Mouse (Mus musculus): ENCODE data around the gene Smc1b. TPM values are rescaled to one million over a fixed set of nuclear protein-coding genes. Genes with fewer than 3 reads are reported as not detected.
"Not testable (repeated sequence)": the region's sequence is repeated elsewhere in the genome, so short reads cannot be mapped to it uniquely, and the experiment has no call there.

Smc1b gene
- polyA plus RNA-seq, 1 experiment from 2014 or later: 0.24 TPM

GRCm38 (mm10) chr15:85037343-85037690 is 94.4 kb downstream of the Smc1b start:
- no peaks in the 10 kb centered on the region for H3K9me3 ChIP-seq

GRCm38 (mm10) chr15:85036566-85037342 is 95.0 kb downstream of the Smc1b start:
- Histone ChIP-seq H3K9ac (peak overlapping the region; percentile 81), H3K27me3 (peaks cover 44% of the 10 kb centered on the region), H3K9me3 (no peaks in the 10 kb centered on the region), H3K4me3 (replicated peaks) (peak overlapping the region; percentile 64), H3K36me3 (replicated peaks) (no peaks in the 10 kb centered on the region), H3K27ac (peak overlapping the region; percentile 25; the same call in 1 of the 2 replicates), H3K4me1 (peaks cover 21% of the 10 kb centered on the region), H3K4me2 (peak overlapping the region; percentile 69)
- under 1% methylated on average over 70 of the region's 75 CpGs for WGBS
- peak; percentile 96 for ATAC-seq (ENCODE audit: low FRiP score)

More at GRCm38 (mm10) chr15:85037343-85037690, 94.4 kb downstream of the Smc1b start:
- H3K9ac ChIP-seq: peak overlapping the region; percentile 81
- H3K4me3 ChIP-seq (replicated peaks): peak overlapping the region; percentile 64
- no peak overlapping the region for H3K27ac ChIP-seq
- peak; percentile 10; the same call in 1 of the 2 replicates for ATAC-seq (ENCODE audit: low FRiP score)
- no peaks in the 10 kb centered on the region for H3K36me3 ChIP-seq (replicated peaks)
- WGBS: 6% methylated on average over 8 of the region's 8 CpGs
- H3K4me2 ChIP-seq: peak overlapping the region; percentile 69
- H3K4me1 ChIP-seq: peaks cover 26% of the 10 kb centered on the region
- H3K27me3 ChIP-seq: peaks cover 44% of the 10 kb centered on the region

GRCm38 (mm10) chr15:85033916-85034315 is 97.8 kb downstream of the Smc1b start:
- Histone ChIP-seq H3K27me3 (peaks cover 29% of the 10 kb centered on the region), H3K4me1 (peaks cover 16% of the 10 kb centered on the region)
- H3K4me3 ChIP-seq (replicated peaks); H3K27ac ChIP-seq; H3K9me3 ChIP-seq; ATAC-seq (ENCODE audit: low FRiP score); H3K9ac ChIP-seq; H3K36me3 ChIP-seq (replicated peaks); H3K4me2 ChIP-seq: not testable (repeated sequence)
- 63% methylated on average over 7 of the region's 7 CpGs for WGBS

GRCm38 (mm10) chr15:85031866-85032265 is 99.9 kb downstream of the Smc1b start:
- Histone ChIP-seq H3K36me3 (replicated peaks) (no peaks in the 10 kb centered on the region), H3K9ac (no peak overlapping the region), H3K27me3 (peaks cover 19% of the 10 kb centered on the region), H3K9me3 (no peaks in the 10 kb centered on the region), H3K4me3 (replicated peaks) (no peak overlapping the region), H3K4me1 (peaks cover 6% of the 10 kb centered on the region), H3K27ac (no peak overlapping the region), H3K4me2 (no peak overlapping the region)
- 88% methylated on average over 3 of the region's 3 CpGs for WGBS
- no peak for ATAC-seq (ENCODE audit: low FRiP score)

- ATAC-seq (ENCODE audit: low FRiP score): not testable (repeated sequence)
- WGBS: 86% methylated on average over 1 of the region's 1 CpGs
Measured at GRCm38 (mm10) chr15:85030643-85031042, 101.1 kb downstream of the Smc1b start.

GRCm38 (mm10) chr15:85028648-85029047 is 103.1 kb downstream of the Smc1b start, which contains the start of gene Fam118a:
Gene Fam118a, plus strand, starts transcription at chr15:85028948.
- not testable (repeated sequence) for H3K4me1 ChIP-seq; H3K9ac ChIP-seq; H3K27ac ChIP-seq; H3K36me3 ChIP-seq (replicated peaks); H3K4me3 ChIP-seq (replicated peaks); H3K9me3 ChIP-seq; H3K27me3 ChIP-seq; ATAC-seq (ENCODE audit: low FRiP score); H3K4me2 ChIP-seq
- WGBS: 64% methylated on average over 1 of the region's 1 CpGs

More at GRCm38 (mm10) chr15:85030643-85031042, 101.1 kb downstream of the Smc1b start:
- H3K27me3 ChIP-seq: peaks cover 11% of the 10 kb centered on the region
- H3K4me2 ChIP-seq; H3K36me3 ChIP-seq (replicated peaks); H3K4me3 ChIP-seq (replicated peaks); H3K4me1 ChIP-seq; H3K27ac ChIP-seq; H3K9ac ChIP-seq; H3K9me3 ChIP-seq: not testable (repeated sequence)

GRCm38 (mm10) chr15:85027740-85028139 is 104.0 kb downstream of the Smc1b start:
- Histone ChIP-seq H3K4me2 (no peak overlapping the region), H3K9ac (no peak overlapping the region), H3K27ac (no peak overlapping the region), H3K27me3 (no peaks in the 10 kb centered on the region), H3K36me3 (replicated peaks) (no peaks in the 10 kb centered on the region), H3K4me3 (replicated peaks) (no peak overlapping the region), H3K4me1 (no peaks in the 10 kb centered on the region), H3K9me3 (no peaks in the 10 kb centered on the region)
- WGBS: 42% methylated on average over 4 of the region's 4 CpGs
- no peak for ATAC-seq (ENCODE audit: low FRiP score)

GRCm38 (mm10) chr15:85026197-85026596 is 105.6 kb downstream of the Smc1b start:
- H3K27me3 ChIP-seq: no peaks in the 10 kb centered on the region
- no peaks in the 10 kb centered on the region for H3K4me1 ChIP-seq
- H3K4me3 ChIP-seq (replicated peaks): no peak overlapping the region
- no peak overlapping the region for H3K27ac ChIP-seq
- no peak overlapping the region for H3K4me2 ChIP-seq
- no peak for ATAC-seq (ENCODE audit: low FRiP score)
- H3K36me3 ChIP-seq (replicated peaks): no peaks in the 10 kb centered on the region
- H3K9ac ChIP-seq: no peak overlapping the region
- H3K9me3 ChIP-seq: no peaks in the 10 kb centered on the region
- WGBS: 82% methylated on average over 4 of the region's 4 CpGs

- no peak overlapping the region for H3K4me2 ChIP-seq
- peaks cover 9% of the 10 kb centered on the region for H3K27me3 ChIP-seq
- no peak overlapping the region for H3K27ac ChIP-seq
- H3K9ac ChIP-seq: no peak overlapping the region
- WGBS: 60% methylated on average over 4 of the region's 4 CpGs
- H3K9me3 ChIP-seq: no peaks in the 10 kb centered on the region
- no peak for ATAC-seq (ENCODE audit: low FRiP score)
- peaks cover 5% of the 10 kb centered on the region; the same call in 1 of the 2 replicates for H3K4me1 ChIP-seq
- H3K4me3 ChIP-seq (replicated peaks): no peak overlapping the region
- H3K36me3 ChIP-seq (replicated peaks): no peaks in the 10 kb centered on the region
Measured at GRCm38 (mm10) chr15:85022211-85022610, 109.6 kb downstream of the Smc1b start.

- peaks cover 14% of the 10 kb centered on the region for H3K4me1 ChIP-seq
- H3K36me3 ChIP-seq (replicated peaks): no peaks in the 10 kb centered on the region
- no peak within 1 kb of the TSS for H3K4me3 ChIP-seq (replicated peaks)
- ATAC-seq (ENCODE audit: low FRiP score): peak; percentile 20; the same call in 1 of the 2 replicates
- 5% methylated on average over 21 of the region's 21 CpGs for WGBS
- peak within 1 kb of the TSS; percentile 39 for H3K4me2 ChIP-seq
- peaks cover 22% of the 10 kb centered on the region for H3K27me3 ChIP-seq
- no peaks in the 10 kb centered on the region for H3K9me3 ChIP-seq
- no peak within 1 kb of the TSS for H3K9ac ChIP-seq
- H3K27ac ChIP-seq: no peak within 1 kb of the TSS
Measured at GRCm38 (mm10) chr15:85016951-85017664, 114.7 kb downstream of the Smc1b start, which contains the start of gene Upk3a. Gene Upk3a, plus strand, starts transcription at chr15:85017141.

GRCm38 (mm10) chr15:85015771-85016170 is 116.0 kb downstream of the Smc1b start:
- no peaks in the 10 kb centered on the region for H3K9me3 ChIP-seq
- no peaks in the 10 kb centered on the region for H3K36me3 ChIP-seq (replicated peaks)
- no peak overlapping the region for H3K4me3 ChIP-seq (replicated peaks)
- WGBS: 82% methylated on average over 11 of the region's 11 CpGs
- no peak overlapping the region for H3K9ac ChIP-seq
- no peak overlapping the region for H3K4me2 ChIP-seq
- H3K27ac ChIP-seq: no peak overlapping the region
- no peak for ATAC-seq (ENCODE audit: low FRiP score)
- H3K4me1 ChIP-seq: peaks cover 18% of the 10 kb centered on the region
- peaks cover 22% of the 10 kb centered on the region for H3K27me3 ChIP-seq

All from forebrain, embryonic 12.5 days (tissue).